Mouse (Mus musculus) stomach, postnatal 0 days (tissue): ENCODE data around the gene Amotl2.

Experiments used
- CTCF ChIP-seq: IDR thresholded peaks from 2 replicates; pipeline ENCODE4 v1.5.1; 2016; ENCODE audit warnings: antibody characterized with exemption, low read depth, mild to moderate bottlenecking, moderate library complexity
- EP300 ChIP-seq: optimal IDR thresholded peaks from 2 replicates; pipeline ENCODE3; 2016; ENCODE audit warnings: antibody characterized with exemption

DNA sequence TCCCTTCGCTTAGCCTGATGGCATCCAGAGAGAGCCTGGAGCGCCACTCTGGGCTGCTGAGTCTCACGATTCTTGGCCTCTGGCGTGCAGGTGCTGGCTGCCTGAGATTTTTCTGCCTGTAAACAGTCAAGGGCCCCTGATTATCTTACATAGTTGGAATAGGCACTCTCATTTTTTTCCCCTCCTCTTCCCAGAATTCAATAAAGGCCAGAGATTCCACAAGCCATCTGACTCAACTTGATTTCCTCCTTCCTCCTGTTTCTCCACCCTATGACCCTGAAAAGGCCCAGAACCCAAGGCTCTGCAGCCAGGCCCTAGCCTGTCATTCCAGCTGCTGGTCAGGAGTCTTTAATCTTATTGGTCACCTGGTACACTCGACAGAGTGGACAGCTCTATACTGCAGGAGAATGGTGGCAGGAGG lies 43.1 kb downstream of the Amotl2 start:
- TF ChIP-seq CTCF (no peak), EP300 (no peak)
